Mouse (Mus musculus) limb, embryonic 11.5 days (tissue): ENCODE results near the gene Mef2a. TPM values are rescaled to one million over a fixed set of nuclear protein-coding genes. Genes with fewer than 3 reads are reported as not detected.

Source experiments
- ATAC-seq: fragments of 200-750 bp; cut with Nextera tagmentation; 2 replicates; pipeline ENCODE4 v1.8.0; 2017; ENCODE audit warnings: low read depth; ENCODE audit not compliant: insufficient number of reproducible peaks, low FRiP score, low TSS enrichment
- DNase-seq: peaks from one replicate; pipeline ENCODE4 v3.0.0-alpha.2; 2015; ENCODE audit warnings: low spot score
- H3K27ac ChIP-seq: fragments of 300-500 bp; sonication (generic); replicated peaks from 2 replicates; pipeline ENCODE4 v1.5.1; 2014; ENCODE audit warnings: low read depth, mild to moderate bottlenecking, low read length
- H3K27me3 ChIP-seq: fragments of 300-500 bp; sonication (generic); 2 replicates; pipeline ENCODE4 v1.6.1; 2014; ENCODE audit warnings: mild to moderate bottlenecking, low read length, mixed read lengths; ENCODE audit not compliant: control insufficient read depth, insufficient read depth
- H3K36me3 ChIP-seq: fragments of 300-500 bp; sonication (generic); 2 replicates; pipeline ENCODE4 v1.6.1; 2014; ENCODE audit warnings: mild to moderate bottlenecking, low read length, moderate library complexity, mixed read lengths; ENCODE audit not compliant: control insufficient read depth, insufficient read depth
- H3K4me1 ChIP-seq: fragments of 300-500 bp; sonication (generic); 2 replicates; pipeline ENCODE4 v1.6.1; 2014; ENCODE audit warnings: low read length, mixed read lengths; ENCODE audit not compliant: control insufficient read depth, insufficient read depth
- H3K4me2 ChIP-seq: fragments of 300-500 bp; sonication (generic); 2 replicates; pipeline ENCODE4 v1.6.1; 2014; ENCODE audit warnings: low read depth, mild to moderate bottlenecking, moderate library complexity; ENCODE audit not compliant: severe bottlenecking
- H3K4me3 ChIP-seq: fragments of 300-500 bp; sonication (generic); 2 replicates; pipeline ENCODE4 v1.5.1; 2014; ENCODE audit warnings: low read depth, low read length
- H3K9ac ChIP-seq: fragments of 300-500 bp; sonication (generic); 2 replicates; pipeline ENCODE4 v1.6.1; 2014; ENCODE audit warnings: mild to moderate bottlenecking, low read length
- H3K9me3 ChIP-seq: fragments of 300-500 bp; sonication (generic); 2 replicates; pipeline ENCODE4 v1.6.1; 2016; ENCODE audit warnings: low read length; ENCODE audit not compliant: control insufficient read depth
- WGBS: fragments of 180-500 bp; shearing (Covaris S2); extraction: QIAGEN DNeasy Blood & Tissue Kit; methylation state at CpG from one replicate; pipeline ENCODE4 v1.1.7; 2014; 5-methylcytosine and 5-hydroxymethylcytosine counted together
- polyA plus RNA-seq: library from polyadenylated mRNA; unstranded; fragments of >200 nt; fragmentation: Nextera tagmentation; extraction: Ambion mirVana; gene quantifications from 2 replicates; pipeline ENCODE4 v1.2.1, GENCODE M21; 2014

The Mef2a gene
- polyA plus RNA-seq, 1 experiment from 2014 or later = 24.0 TPM

- H3K4me3 ChIP-seq = no peak overlapping the region
- 80% methylated on average over 3 of the region's 3 CpGs for WGBS
- DNase-seq (no peak), ATAC-seq (no peak)
- H3K9me3 ChIP-seq = no peaks in the 10 kb centered on the region
- no peaks in the 10 kb centered on the region for H3K27me3 ChIP-seq
- H3K9ac ChIP-seq = no peak overlapping the region
- H3K4me2 ChIP-seq = no peak overlapping the region
- H3K27ac ChIP-seq = no peak overlapping the region
- H3K4me1 ChIP-seq = no peaks in the 10 kb centered on the region
- peaks cover 7% of the 10 kb centered on the region for H3K36me3 ChIP-seq
These were observed 142.0 kb downstream of the Mef2a start for GRCm38 (mm10) chr7:67230640-67231140.

GRCm38 (mm10) chr7:67230221-67230620 lies 142.4 kb downstream of the Mef2a start:
- 91% methylated on average over 3 of the region's 3 CpGs for WGBS

GRCm38 (mm10) chr7:67229701-67230100 lies 143.0 kb downstream of the Mef2a start:
- H3K4me2 ChIP-seq = no peak overlapping the region
- H3K27ac ChIP-seq = no peak overlapping the region
- no peaks in the 10 kb centered on the region for H3K4me1 ChIP-seq
- ATAC-seq = no peak
- no peaks in the 10 kb centered on the region for H3K27me3 ChIP-seq
- peaks cover 7% of the 10 kb centered on the region for H3K36me3 ChIP-seq
- H3K4me3 ChIP-seq = no peak overlapping the region
- 89% methylated on average over 3 of the region's 3 CpGs for WGBS
- no peak overlapping the region for H3K9ac ChIP-seq
- H3K9me3 ChIP-seq = no peaks in the 10 kb centered on the region
- no peak for DNase-seq

More at GRCm38 (mm10) chr7:67230221-67230620, 142.4 kb downstream of the Mef2a start:
- no peak overlapping the region for H3K27ac ChIP-seq
- DNase-seq = no peak
- peaks cover 7% of the 10 kb centered on the region for H3K36me3 ChIP-seq
- no peak overlapping the region for H3K4me2 ChIP-seq
- no peaks in the 10 kb centered on the region for H3K9me3 ChIP-seq
- H3K9ac ChIP-seq = no peak overlapping the region
- H3K4me1 ChIP-seq = no peaks in the 10 kb centered on the region
- H3K27me3 ChIP-seq = no peaks in the 10 kb centered on the region
- no peak for ATAC-seq
- H3K4me3 ChIP-seq = no peak overlapping the region

- DNase-seq (peak; percentile 68), ATAC-seq (no peak)
- Histone ChIP-seq H3K9ac (no peak overlapping the region), H3K4me1 (no peaks in the 10 kb centered on the region), H3K27me3 (no peaks in the 10 kb centered on the region), H3K4me2 (no peak overlapping the region), H3K36me3 (peaks cover 4% of the 10 kb centered on the region; the same call in 1 of the 2 replicates), H3K27ac (no peak overlapping the region), H3K9me3 (no peaks in the 10 kb centered on the region), H3K4me3 (no peak overlapping the region)
- 85% methylated on average over 5 of the region's 5 CpGs for WGBS
These were observed 143.6 kb downstream of the Mef2a start for GRCm38 (mm10) chr7:67228891-67229602.

GRCm38 (mm10) chr7:67228390-67228789 lies 144.3 kb downstream of the Mef2a start:
- DNase-seq = no peak
- no peaks in the 10 kb centered on the region for H3K9me3 ChIP-seq
- 77% methylated on average over 3 of the region's 3 CpGs for WGBS
- no peaks in the 10 kb centered on the region for H3K27me3 ChIP-seq
- no peak overlapping the region for H3K4me2 ChIP-seq
- no peak overlapping the region for H3K4me3 ChIP-seq
- no peak overlapping the region for H3K27ac ChIP-seq
- no peaks in the 10 kb centered on the region for H3K4me1 ChIP-seq
- ATAC-seq = no peak
- peaks cover 4% of the 10 kb centered on the region; the same call in 1 of the 2 replicates for H3K36me3 ChIP-seq
- H3K9ac ChIP-seq = no peak overlapping the region

GRCm38 (mm10) chr7:67227538-67227937 lies 145.1 kb downstream of the Mef2a start:
- no peak overlapping the region for H3K4me2 ChIP-seq
- 81% methylated on average over 1 of the region's 1 CpGs for WGBS
- H3K4me3 ChIP-seq = no peak overlapping the region
- peaks cover 4% of the 10 kb centered on the region; the same call in 1 of the 2 replicates for H3K36me3 ChIP-seq
- ATAC-seq (no peak), DNase-seq (no peak)
- no peak overlapping the region for H3K27ac ChIP-seq
- H3K4me1 ChIP-seq = no peaks in the 10 kb centered on the region
- H3K9me3 ChIP-seq = no peaks in the 10 kb centered on the region
- no peaks in the 10 kb centered on the region for H3K27me3 ChIP-seq
- H3K9ac ChIP-seq = no peak overlapping the region

- Histone ChIP-seq H3K27me3 (no peaks in the 10 kb centered on the region), H3K4me3 (no peak overlapping the region), H3K4me1 (no peaks in the 10 kb centered on the region), H3K9ac (no peak overlapping the region), H3K27ac (no peak overlapping the region), H3K9me3 (no peaks in the 10 kb centered on the region), H3K36me3 (peaks cover 4% of the 10 kb centered on the region; the same call in 1 of the 2 replicates), H3K4me2 (no peak overlapping the region)
- DNase-seq = no peak
- WGBS = 92% methylated on average over 15 of the region's 15 CpGs
- ATAC-seq = no peak
These were observed 146.6 kb downstream of the Mef2a start for GRCm38 (mm10) chr7:67225943-67226625.

- peak within 1 kb of the TSS; percentile 79 for H3K4me2 ChIP-seq
- no peaks in the 10 kb centered on the region for H3K27me3 ChIP-seq
- ATAC-seq (peak; percentile 97), DNase-seq (peak; percentile 96)
- H3K27ac ChIP-seq = no peak within 1 kb of the TSS
- no peaks in the 10 kb centered on the region for H3K4me1 ChIP-seq
- H3K9me3 ChIP-seq = no peaks in the 10 kb centered on the region
- peak within 1 kb of the TSS; percentile 66 for H3K9ac ChIP-seq
- H3K36me3 ChIP-seq = peaks cover 4% of the 10 kb centered on the region; the same call in 1 of the 2 replicates
- WGBS = 6% methylated on average over 31 of the region's 31 CpGs
- peak within 1 kb of the TSS; percentile 69 for H3K4me3 ChIP-seq
These were observed 150.3 kb downstream of the Mef2a start, which contains the start of gene Lysmd4 for GRCm38 (mm10) chr7:67222220-67222862. TSS of gene Lysmd4 (plus strand) at chr7:67222544.
